Mouse (Mus musculus): ENCODE measurements around the gene Ddx41. TPM values are rescaled to one million over a fixed set of nuclear protein-coding genes. Genes with fewer than 3 reads are reported as not detected.
"Not testable (repeated sequence)": the region's sequence is repeated elsewhere in the genome, so short reads cannot be mapped to it uniquely, and the experiment has no call there.

Ddx41 gene
- polyA plus RNA-seq, 1 experiment, result 55.2 TPM

GRCm38 (mm10) chr13:55571977-55572376 lies 35.5 kb upstream of the Ddx41 start:
- Histone ChIP-seq H3K27me3 (ENCODE audit: control insufficient read depth, insufficient read depth, low read length, poor library complexity, severe bottlenecking) (no peaks in the 10 kb centered on the region), H3K9ac (ENCODE audit: low read depth, poor library complexity, severe bottlenecking) (no peak overlapping the region), H3K36me3 (ENCODE audit: control insufficient read depth, insufficient read depth, low read length, poor library complexity, severe bottlenecking) (peaks cover 6% of the 10 kb centered on the region; the same call in 1 of the 2 replicates), H3K4me3 (ENCODE audit: low read depth, low read length) (no peak overlapping the region), H3K27ac (ENCODE audit: insufficient read depth, low read length) (no peak overlapping the region), H3K4me1 (ENCODE audit: control insufficient read depth, insufficient read depth, low read length) (no peaks in the 10 kb centered on the region), H3K9me3 (replicated peaks; ENCODE audit: control insufficient read depth, insufficient read depth, low read length, poor library complexity, severe bottlenecking) (peaks cover 9% of the 10 kb centered on the region; the same call in 1 of the 2 replicates)
- TF ChIP-seq POLR2A (IDR thresholded peaks at IDR 0.05; ENCODE audit: insufficient read depth, low read length), result no peak
- TF ChIP-seq CTCF (IDR thresholded peaks at IDR 0.05; ENCODE audit: low read depth, low read length), result no peak
- TF ChIP-seq EP300 (IDR thresholded peaks at IDR 0.05; ENCODE audit: insufficient read depth, low read depth, low read length), result no peak

GRCm38 (mm10) chr13:55571027-55571751 lies 34.7 kb upstream of the Ddx41 start, which contains the start of gene Fam193b:
Gene Fam193b, minus strand, starts transcription at chr13:55571120.
- Histone ChIP-seq H3K9ac (ENCODE audit: low read depth, poor library complexity, severe bottlenecking) (peak within 1 kb of the TSS; percentile 100), H3K27ac (ENCODE audit: insufficient read depth, low read length) (peak within 1 kb of the TSS; percentile 86), H3K36me3 (ENCODE audit: control insufficient read depth, insufficient read depth, low read length, poor library complexity, severe bottlenecking) (peaks cover 6% of the 10 kb centered on the region; the same call in 1 of the 2 replicates), H3K4me3 (ENCODE audit: low read depth, low read length) (peak within 1 kb of the TSS; percentile 100), H3K9me3 (replicated peaks; ENCODE audit: control insufficient read depth, insufficient read depth, low read length, poor library complexity, severe bottlenecking) (peaks cover 7% of the 10 kb centered on the region; the same call in 1 of the 2 replicates), H3K4me1 (ENCODE audit: control insufficient read depth, insufficient read depth, low read length) (no peaks in the 10 kb centered on the region), H3K27me3 (ENCODE audit: control insufficient read depth, insufficient read depth, low read length, poor library complexity, severe bottlenecking) (no peaks in the 10 kb centered on the region)
- no peak for TF ChIP-seq CTCF (IDR thresholded peaks at IDR 0.05; ENCODE audit: low read depth, low read length)

GRCm38 (mm10) chr13:55570286-55570973 lies 34.0 kb upstream of the Ddx41 start:
- peaks cover 7% of the 10 kb centered on the region; the same call in 1 of the 2 replicates for H3K9me3 ChIP-seq (replicated peaks; ENCODE audit: control insufficient read depth, insufficient read depth, low read length, poor library complexity, severe bottlenecking)
- H3K27ac ChIP-seq (ENCODE audit: insufficient read depth, low read length), result peak overlapping the region; percentile 86
- H3K36me3 ChIP-seq (ENCODE audit: control insufficient read depth, insufficient read depth, low read length, poor library complexity, severe bottlenecking), result peaks cover 6% of the 10 kb centered on the region; the same call in 1 of the 2 replicates
- H3K4me3 ChIP-seq (ENCODE audit: low read depth, low read length), result peak overlapping the region; percentile 100
- no peak for TF ChIP-seq EP300 (IDR thresholded peaks at IDR 0.05; ENCODE audit: insufficient read depth, low read depth, low read length)
- no peak for TF ChIP-seq CTCF (IDR thresholded peaks at IDR 0.05; ENCODE audit: low read depth, low read length)
- no peak for TF ChIP-seq POLR2A (IDR thresholded peaks at IDR 0.05; ENCODE audit: insufficient read depth, low read length)
- H3K27me3 ChIP-seq (ENCODE audit: control insufficient read depth, insufficient read depth, low read length, poor library complexity, severe bottlenecking), result no peaks in the 10 kb centered on the region
- no peaks in the 10 kb centered on the region for H3K4me1 ChIP-seq (ENCODE audit: control insufficient read depth, insufficient read depth, low read length)
- peak overlapping the region; percentile 100 for H3K9ac ChIP-seq (ENCODE audit: low read depth, poor library complexity, severe bottlenecking)

- TF ChIP-seq EP300 (IDR thresholded peaks at IDR 0.05; ENCODE audit: insufficient read depth, low read depth, low read length), result no peak
- no peak for TF ChIP-seq CTCF (IDR thresholded peaks at IDR 0.05; ENCODE audit: low read depth, low read length)
- TF ChIP-seq POLR2A (IDR thresholded peaks at IDR 0.05; ENCODE audit: insufficient read depth, low read length), result no peak
- Histone ChIP-seq H3K27ac (ENCODE audit: insufficient read depth, low read length) (no peak overlapping the region), H3K9me3 (replicated peaks; ENCODE audit: control insufficient read depth, insufficient read depth, low read length, poor library complexity, severe bottlenecking) (peaks cover 7% of the 10 kb centered on the region; the same call in 1 of the 2 replicates), H3K36me3 (ENCODE audit: control insufficient read depth, insufficient read depth, low read length, poor library complexity, severe bottlenecking) (peaks cover 11% of the 10 kb centered on the region), H3K4me3 (ENCODE audit: low read depth, low read length) (peak overlapping the region; percentile 100), H3K27me3 (ENCODE audit: control insufficient read depth, insufficient read depth, low read length, poor library complexity, severe bottlenecking) (no peaks in the 10 kb centered on the region), H3K4me1 (ENCODE audit: control insufficient read depth, insufficient read depth, low read length) (no peaks in the 10 kb centered on the region), H3K9ac (ENCODE audit: low read depth, poor library complexity, severe bottlenecking) (peak overlapping the region; percentile 100)
Measured at GRCm38 (mm10) chr13:55569726-55570285, 33.3 kb upstream of the Ddx41 start.

GRCm38 (mm10) chr13:55568524-55568923 lies 32.1 kb upstream of the Ddx41 start:
- not testable (repeated sequence) for H3K9ac ChIP-seq (ENCODE audit: low read depth, poor library complexity, severe bottlenecking); H3K4me1 ChIP-seq (ENCODE audit: control insufficient read depth, insufficient read depth, low read length); H3K4me3 ChIP-seq (ENCODE audit: low read depth, low read length); H3K27ac ChIP-seq (ENCODE audit: insufficient read depth, low read length); H3K9me3 ChIP-seq (replicated peaks; ENCODE audit: control insufficient read depth, insufficient read depth, low read length, poor library complexity, severe bottlenecking); H3K27me3 ChIP-seq (ENCODE audit: control insufficient read depth, insufficient read depth, low read length, poor library complexity, severe bottlenecking)
- H3K36me3 ChIP-seq (ENCODE audit: control insufficient read depth, insufficient read depth, low read length, poor library complexity, severe bottlenecking), result peaks cover 11% of the 10 kb centered on the region

- Histone ChIP-seq H3K27ac (ENCODE audit: insufficient read depth, low read length) (no peak overlapping the region), H3K36me3 (ENCODE audit: control insufficient read depth, insufficient read depth, low read length, poor library complexity, severe bottlenecking) (peaks cover 15% of the 10 kb centered on the region), H3K4me1 (ENCODE audit: control insufficient read depth, insufficient read depth, low read length) (no peaks in the 10 kb centered on the region), H3K9ac (ENCODE audit: low read depth, poor library complexity, severe bottlenecking) (no peak overlapping the region), H3K27me3 (ENCODE audit: control insufficient read depth, insufficient read depth, low read length, poor library complexity, severe bottlenecking) (no peaks in the 10 kb centered on the region), H3K9me3 (replicated peaks; ENCODE audit: control insufficient read depth, insufficient read depth, low read length, poor library complexity, severe bottlenecking) (no peaks in the 10 kb centered on the region), H3K4me3 (ENCODE audit: low read depth, low read length) (no peak overlapping the region)
- TF ChIP-seq POLR2A (IDR thresholded peaks at IDR 0.05; ENCODE audit: insufficient read depth, low read length) (no peak), CTCF (IDR thresholded peaks at IDR 0.05; ENCODE audit: low read depth, low read length) (no peak), EP300 (IDR thresholded peaks at IDR 0.05; ENCODE audit: insufficient read depth, low read depth, low read length) (no peak)
Measured at GRCm38 (mm10) chr13:55567949-55568348, 31.5 kb upstream of the Ddx41 start.
